Mouse (Mus musculus): ENCODE results near the gene Pcdh9. TPM values are rescaled to one million over a fixed set of nuclear protein-coding genes. Genes with fewer than 3 reads are reported as not detected.

The Pcdh9 gene
- polyA plus RNA-seq, 1 experiment: 38.5 TPM

DNA sequence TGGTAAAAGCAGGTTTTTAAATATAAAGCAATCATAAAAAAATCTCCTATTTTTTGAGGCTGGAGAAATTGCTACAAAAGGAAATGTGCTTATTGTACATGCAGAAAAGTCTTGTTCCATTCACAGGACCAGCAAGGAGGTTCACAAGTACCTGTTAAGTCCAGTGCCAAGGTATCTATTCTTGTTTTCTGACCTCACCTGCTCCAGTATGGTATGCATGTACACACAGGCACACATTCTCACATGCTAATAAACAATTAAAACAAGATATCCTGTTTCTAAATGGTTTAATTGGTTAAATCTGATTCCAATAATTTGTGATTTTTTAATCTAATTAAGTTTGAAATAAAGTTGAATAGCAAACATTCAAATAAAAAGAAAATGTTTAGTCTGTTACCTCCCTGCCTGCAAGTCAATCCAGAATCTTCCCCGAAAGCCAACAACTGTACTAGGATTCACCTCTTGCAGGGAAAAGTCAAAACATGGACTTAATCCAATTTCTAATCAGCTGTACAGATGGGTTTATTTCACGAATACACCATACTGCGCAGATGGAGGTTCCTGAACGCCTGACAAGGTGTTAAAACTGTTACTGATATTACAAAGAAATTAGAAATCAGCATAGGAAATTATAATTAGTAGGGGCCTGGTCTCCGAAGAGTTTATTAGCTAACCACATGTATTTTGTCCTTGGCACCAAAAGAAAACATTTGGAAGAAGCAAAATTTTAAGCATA is 439.4 kb downstream of the Pcdh9 start:
- TF ChIP-seq POLR2A (IDR thresholded peaks at IDR 0.05; ENCODE audit: borderline replicate concordance, extremely low read depth, insufficient read depth, insufficient read length, poor library complexity, severe bottlenecking): no peak
- no peak for TF ChIP-seq CTCF (IDR thresholded peaks at IDR 0.05; ENCODE audit: borderline replicate concordance, extremely low read depth, insufficient read depth, insufficient read length)
- DNase-seq (ENCODE audit: low read depth): peak; percentile 93

DNA sequence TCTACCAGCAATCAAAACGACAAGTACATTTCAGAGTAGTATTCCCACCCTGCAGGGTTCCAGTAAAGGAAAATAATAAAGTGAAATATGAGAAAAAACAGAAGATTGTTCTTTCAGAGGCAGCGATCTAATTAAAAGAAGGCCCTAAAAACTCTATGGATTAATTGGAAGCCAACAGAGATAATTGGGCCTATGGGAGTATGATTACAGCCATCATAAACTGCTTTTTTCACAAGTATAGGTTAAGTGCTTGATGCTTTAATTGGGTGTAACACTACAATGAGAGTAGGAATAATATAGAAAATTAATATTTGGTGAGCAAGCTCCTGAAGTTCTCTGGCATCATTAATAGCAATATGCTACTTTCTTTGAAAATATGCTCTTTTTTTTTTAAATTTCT is 448.6 kb downstream of the Pcdh9 start:
- no peak for TF ChIP-seq POLR2A (IDR thresholded peaks at IDR 0.05; ENCODE audit: borderline replicate concordance, extremely low read depth, insufficient read depth, insufficient read length, poor library complexity, severe bottlenecking)
- TF ChIP-seq CTCF (IDR thresholded peaks at IDR 0.05; ENCODE audit: borderline replicate concordance, extremely low read depth, insufficient read depth, insufficient read length): no peak

DNA sequence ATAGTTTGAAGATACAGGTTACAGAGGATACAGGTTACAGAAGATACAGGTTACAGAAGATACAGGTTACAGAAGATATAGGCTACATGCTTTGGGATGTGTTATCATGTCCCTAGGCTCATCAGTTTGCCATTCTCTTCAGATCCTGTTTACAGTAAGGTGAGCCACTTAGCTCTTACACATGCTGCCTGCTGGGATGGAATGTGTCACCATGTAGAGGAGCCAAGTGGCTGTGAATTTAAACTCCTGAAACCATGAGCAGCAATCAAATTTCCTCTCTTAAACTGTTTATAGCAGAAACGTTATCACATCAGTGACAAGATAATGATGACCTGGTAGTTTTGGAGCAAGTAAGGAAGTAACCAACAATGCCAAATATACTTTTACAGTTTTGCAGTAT is 453.3 kb downstream of the Pcdh9 start:
- no peak for DNase-seq (ENCODE audit: low read depth)
- TF ChIP-seq CTCF (IDR thresholded peaks at IDR 0.05; ENCODE audit: borderline replicate concordance, extremely low read depth, insufficient read depth, insufficient read length) (no peak), POLR2A (IDR thresholded peaks at IDR 0.05; ENCODE audit: borderline replicate concordance, extremely low read depth, insufficient read depth, insufficient read length, poor library complexity, severe bottlenecking) (no peak)

More for the DNA sequence above, 448.6 kb downstream of the Pcdh9 start:
- DNase-seq (ENCODE audit: low read depth): peak; percentile 61

DNA sequence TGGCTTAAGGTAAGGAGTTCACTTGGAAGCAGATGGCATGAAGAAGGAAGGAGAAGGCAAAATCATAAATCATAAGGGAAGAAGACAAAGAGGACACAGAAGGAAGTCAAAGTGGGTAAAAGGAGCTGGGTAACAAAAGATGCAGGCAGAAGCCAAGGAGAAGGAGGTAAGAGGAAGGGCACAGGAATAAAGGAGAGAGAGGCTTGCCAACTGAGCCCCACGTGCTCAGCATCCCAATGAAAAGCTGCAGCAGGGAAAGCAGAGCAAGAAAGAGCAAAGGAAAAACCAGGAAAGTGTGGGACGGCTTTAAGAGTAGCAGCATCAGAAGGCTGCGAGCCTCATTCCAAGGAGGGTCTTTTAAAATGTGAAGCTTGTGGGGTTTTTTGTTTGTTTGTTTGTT is 473.7 kb downstream of the Pcdh9 start:
- DNase-seq (ENCODE audit: low read depth): peak; percentile 90
- no peak for TF ChIP-seq CTCF (IDR thresholded peaks at IDR 0.05; ENCODE audit: borderline replicate concordance, extremely low read depth, insufficient read depth, insufficient read length)
- no peak for TF ChIP-seq POLR2A (IDR thresholded peaks at IDR 0.05; ENCODE audit: borderline replicate concordance, extremely low read depth, insufficient read depth, insufficient read length, poor library complexity, severe bottlenecking)

DNA sequence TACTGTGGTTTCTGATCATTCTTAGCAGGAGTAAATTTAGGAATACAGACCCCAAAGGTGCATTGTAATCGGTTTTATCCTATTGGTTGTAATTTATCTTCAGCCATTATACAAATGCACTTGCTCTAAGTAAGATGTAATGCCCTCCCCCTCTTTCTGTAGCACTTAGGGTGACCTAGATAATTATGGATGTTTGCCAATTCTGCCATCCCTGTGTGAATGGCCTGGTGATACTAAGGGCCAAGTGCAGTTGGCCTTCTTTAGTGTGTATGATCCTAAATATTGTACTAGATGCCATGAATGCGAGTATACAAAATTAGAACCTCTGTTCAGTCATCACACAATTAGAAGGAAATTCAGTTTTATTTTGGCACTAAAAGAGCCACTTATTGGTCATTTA is 475.0 kb downstream of the Pcdh9 start:
- no peak for DNase-seq (ENCODE audit: low read depth)
- no peak for TF ChIP-seq POLR2A (IDR thresholded peaks at IDR 0.05; ENCODE audit: borderline replicate concordance, extremely low read depth, insufficient read depth, insufficient read length, poor library complexity, severe bottlenecking)
- TF ChIP-seq CTCF (IDR thresholded peaks at IDR 0.05; ENCODE audit: borderline replicate concordance, extremely low read depth, insufficient read depth, insufficient read length): no peak

DNA sequence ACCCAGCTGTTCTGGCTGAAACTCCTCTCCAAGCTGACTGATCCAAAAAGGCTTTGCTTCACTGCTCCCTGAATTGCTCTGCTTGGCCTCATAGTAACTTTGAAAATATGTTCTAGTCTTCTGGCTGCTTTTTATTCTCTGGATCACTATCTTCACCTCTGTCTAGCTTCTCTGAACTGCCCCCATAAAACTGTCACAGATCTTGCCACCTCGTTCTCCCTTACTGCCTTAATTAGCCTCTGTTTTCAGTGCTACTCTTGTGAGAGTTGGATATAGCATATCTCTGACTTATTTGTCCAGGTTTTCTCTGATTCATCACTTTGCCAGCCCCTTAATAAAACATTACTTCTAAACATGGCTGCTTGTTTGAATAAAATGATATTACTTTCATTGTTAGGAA is 481.2 kb downstream of the Pcdh9 start:
- no peak for TF ChIP-seq CTCF (IDR thresholded peaks at IDR 0.05; ENCODE audit: borderline replicate concordance, extremely low read depth, insufficient read depth, insufficient read length)
- no peak for TF ChIP-seq POLR2A (IDR thresholded peaks at IDR 0.05; ENCODE audit: borderline replicate concordance, extremely low read depth, insufficient read depth, insufficient read length, poor library complexity, severe bottlenecking)
- no peak for DNase-seq (ENCODE audit: low read depth)

DNA sequence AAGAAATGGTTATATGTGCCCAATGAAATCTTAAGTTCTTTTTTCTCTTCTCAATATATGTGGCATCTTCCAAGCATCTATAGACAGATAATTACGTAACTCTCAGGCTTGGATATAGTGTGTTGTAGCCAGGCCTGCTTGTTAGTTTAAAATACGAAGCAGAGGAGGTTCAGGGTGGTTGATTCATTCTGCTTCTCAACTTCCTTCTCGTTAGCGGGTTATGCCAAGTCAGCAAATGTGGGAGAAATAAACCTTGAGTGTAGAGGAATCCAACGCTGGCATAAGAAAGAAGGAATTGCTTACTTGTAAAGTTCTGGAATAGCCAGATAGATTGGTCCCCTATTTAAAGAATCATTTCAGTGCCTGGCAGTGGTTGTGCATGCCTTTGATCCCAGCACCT is 482.7 kb downstream of the Pcdh9 start:
- DNase-seq (ENCODE audit: low read depth): no peak
- TF ChIP-seq CTCF (IDR thresholded peaks at IDR 0.05; ENCODE audit: borderline replicate concordance, extremely low read depth, insufficient read depth, insufficient read length) (no peak), POLR2A (IDR thresholded peaks at IDR 0.05; ENCODE audit: borderline replicate concordance, extremely low read depth, insufficient read depth, insufficient read length, poor library complexity, severe bottlenecking) (no peak)

DNA sequence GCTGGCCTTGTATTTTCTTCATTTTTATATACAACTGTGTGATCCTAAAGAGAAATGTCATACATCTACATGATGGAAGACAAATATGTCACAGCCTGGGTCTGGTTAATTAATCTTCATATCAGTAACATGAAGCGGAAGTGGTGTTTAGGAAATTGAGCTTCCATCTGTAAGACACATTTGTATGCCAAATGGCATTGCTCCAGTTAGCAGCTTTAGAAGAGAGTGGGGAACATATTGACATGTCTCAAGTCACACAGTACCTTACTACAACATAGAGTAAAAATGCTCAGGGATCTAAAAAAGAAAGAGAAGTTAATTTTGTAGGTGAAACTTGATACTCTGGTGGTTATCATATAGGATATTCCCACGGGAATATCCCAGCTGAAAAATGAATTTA is 505.4 kb downstream of the Pcdh9 start:
- no peak for TF ChIP-seq POLR2A (IDR thresholded peaks at IDR 0.05; ENCODE audit: borderline replicate concordance, extremely low read depth, insufficient read depth, insufficient read length, poor library complexity, severe bottlenecking)
- no peak for TF ChIP-seq CTCF (IDR thresholded peaks at IDR 0.05; ENCODE audit: borderline replicate concordance, extremely low read depth, insufficient read depth, insufficient read length)
- peak; percentile 93 for DNase-seq (ENCODE audit: low read depth)

DNA sequence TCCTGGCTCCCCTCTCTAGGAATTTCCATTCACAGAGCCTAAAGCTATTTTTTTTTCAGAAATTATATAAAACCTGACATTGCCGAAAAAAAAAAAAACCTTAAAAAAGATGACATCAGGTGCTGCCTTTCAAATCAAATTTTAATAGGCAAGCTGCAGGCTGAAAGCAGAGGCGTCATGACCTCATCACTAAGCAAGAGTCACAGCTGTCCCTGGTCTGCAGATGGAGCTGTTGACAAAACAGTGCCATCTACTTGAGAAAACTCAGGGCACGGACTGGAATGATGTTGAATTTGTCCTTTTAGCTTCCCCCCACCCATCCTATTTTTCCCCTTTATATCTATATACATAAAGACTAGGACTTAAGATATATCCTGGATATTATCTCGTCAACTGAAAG is 509.3 kb downstream of the Pcdh9 start:
- TF ChIP-seq POLR2A (IDR thresholded peaks at IDR 0.05; ENCODE audit: borderline replicate concordance, extremely low read depth, insufficient read depth, insufficient read length, poor library complexity, severe bottlenecking) (no peak), CTCF (IDR thresholded peaks at IDR 0.05; ENCODE audit: borderline replicate concordance, extremely low read depth, insufficient read depth, insufficient read length) (peak; percentile 52; the same call in 1 of the 2 replicates)
- peak; percentile 91 for DNase-seq (ENCODE audit: low read depth)

DNA sequence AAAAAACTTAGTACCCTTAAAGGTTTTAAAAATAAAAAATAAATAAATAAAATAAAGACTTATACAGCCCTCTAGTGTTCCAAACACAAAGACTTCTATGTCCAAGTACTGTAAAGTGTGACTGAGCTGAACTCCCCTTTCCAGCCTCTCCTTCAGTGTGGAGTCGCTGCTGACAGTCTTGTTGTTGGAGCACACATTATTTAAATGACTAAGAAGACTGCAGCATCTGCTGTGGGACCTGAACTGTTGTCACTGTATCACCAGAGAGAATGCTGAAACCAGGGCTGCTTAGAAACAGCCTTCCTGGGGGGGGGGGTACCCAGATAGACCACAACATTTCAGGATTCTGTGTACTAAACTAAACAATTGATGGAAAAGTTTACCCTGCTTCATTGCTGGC is 509.7 kb downstream of the Pcdh9 start:
- TF ChIP-seq CTCF (IDR thresholded peaks at IDR 0.05; ENCODE audit: borderline replicate concordance, extremely low read depth, insufficient read depth, insufficient read length) (no peak), POLR2A (IDR thresholded peaks at IDR 0.05; ENCODE audit: borderline replicate concordance, extremely low read depth, insufficient read depth, insufficient read length, poor library complexity, severe bottlenecking) (no peak)
- DNase-seq (ENCODE audit: low read depth): peak; percentile 80

DNA sequence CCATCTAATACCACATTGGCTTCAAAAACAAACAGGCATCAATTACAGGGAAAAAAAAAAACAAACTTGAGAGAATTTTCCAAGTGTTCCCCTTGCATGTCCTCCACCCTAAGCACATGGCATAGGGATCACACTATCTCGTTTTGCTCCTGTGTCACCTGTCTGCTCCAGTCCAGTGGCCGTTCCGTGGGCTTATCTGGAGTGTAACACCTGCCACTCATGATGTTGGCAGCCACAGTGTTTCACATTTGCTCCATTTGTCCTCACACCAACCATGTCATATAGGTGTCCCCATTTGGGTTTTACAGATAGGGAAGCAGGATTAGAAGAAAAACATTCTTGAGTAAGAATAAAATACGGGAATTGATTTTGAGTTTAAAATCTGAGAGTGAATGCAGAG is 514.3 kb downstream of the Pcdh9 start:
- no peak for TF ChIP-seq CTCF (IDR thresholded peaks at IDR 0.05; ENCODE audit: borderline replicate concordance, extremely low read depth, insufficient read depth, insufficient read length)
- TF ChIP-seq POLR2A (IDR thresholded peaks at IDR 0.05; ENCODE audit: borderline replicate concordance, extremely low read depth, insufficient read depth, insufficient read length, poor library complexity, severe bottlenecking): no peak
- no peak for DNase-seq (ENCODE audit: low read depth)

DNA sequence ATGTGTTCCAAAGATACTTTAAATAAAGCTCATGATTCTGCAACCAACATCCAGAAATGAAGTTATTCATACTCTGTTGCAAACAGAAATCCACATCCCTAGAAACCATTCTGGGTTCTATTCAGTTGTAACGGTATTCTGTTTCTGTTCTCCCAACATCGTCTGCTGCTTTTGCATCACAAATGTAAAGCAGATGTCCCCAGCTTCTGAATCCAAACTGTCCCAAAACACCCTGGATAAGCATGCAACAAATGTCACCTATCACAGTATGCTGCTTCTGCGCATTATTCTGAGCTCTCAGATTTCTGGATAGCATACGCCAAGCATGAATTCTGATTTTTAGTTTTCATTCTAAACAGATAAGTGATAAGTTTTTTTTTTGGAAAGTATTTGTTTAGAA is 516.3 kb downstream of the Pcdh9 start:
- DNase-seq (ENCODE audit: low read depth): no peak
- TF ChIP-seq POLR2A (IDR thresholded peaks at IDR 0.05; ENCODE audit: borderline replicate concordance, extremely low read depth, insufficient read depth, insufficient read length, poor library complexity, severe bottlenecking) (no peak), CTCF (IDR thresholded peaks at IDR 0.05; ENCODE audit: borderline replicate concordance, extremely low read depth, insufficient read depth, insufficient read length) (no peak)

All from brain, embryonic 14.5 days (tissue).